Mouse (Mus musculus) testis, adult 2 months (tissue): Measurements from ENCODE around the gene Trp63. TPM values are rescaled to one million over a fixed set of nuclear protein-coding genes. Genes with fewer than 3 reads are reported as not detected.

Experiments
- H3K27ac ChIP-seq: fragments of 200-500 bp; 2 replicates; pipeline ENCODE4 v1.5.1; 2012; ENCODE audit warnings: low read depth, low read length; ENCODE audit not compliant: control insufficient read depth, insufficient read depth
- H3K27me3 ChIP-seq: fragments of 200-500 bp; 2 replicates; pipeline ENCODE4 v1.6.1; 2012; ENCODE audit warnings: mild to moderate bottlenecking, low read length, moderate library complexity; ENCODE audit not compliant: control insufficient read depth, insufficient read depth
- H3K36me3 ChIP-seq: fragments of 200-500 bp; 2 replicates; pipeline ENCODE4 v1.6.1; 2012; ENCODE audit warnings: mild to moderate bottlenecking, low read length; ENCODE audit not compliant: control insufficient read depth, insufficient read depth
- H3K4me1 ChIP-seq: fragments of 200-500 bp; 2 replicates; pipeline ENCODE4 v1.6.1; 2012; ENCODE audit warnings: low read length; ENCODE audit not compliant: control insufficient read depth, insufficient read depth
- H3K4me3 ChIP-seq: fragments of 200-500 bp; 2 replicates; pipeline ENCODE4 v1.5.1; 2012; ENCODE audit warnings: low read depth, mild to moderate bottlenecking, low read length, moderate library complexity, mixed read lengths; ENCODE audit not compliant: control insufficient read depth
- CTCF ChIP-seq: fragments of 200-500 bp; IDR thresholded peaks from 2 replicates; pipeline ENCODE4 v1.5.1; 2012; ENCODE audit warnings: low read depth, mild to moderate bottlenecking, inconsistent platforms, low read length, moderate library complexity; ENCODE audit not compliant: control insufficient read depth, insufficient read depth, insufficient replicate concordance
- POLR2A ChIP-seq: fragments of 200-500 bp; IDR thresholded peaks from 2 replicates; pipeline ENCODE4 v1.6.1; 2012; ENCODE audit warnings: low read depth, mild to moderate bottlenecking, inconsistent platforms, low read length, moderate library complexity; ENCODE audit not compliant: control insufficient read depth
- polyA plus RNA-seq: library from polyadenylated mRNA; depleted of rRNA; stranded (reverse); fragments of >200 nt; gene quantifications from 2 replicates; pipeline ENCODE4 v1.2.3, GENCODE M21; 2012

Trp63 gene
- polyA plus RNA-seq, 1 experiment: 0.78 TPM

DNA sequence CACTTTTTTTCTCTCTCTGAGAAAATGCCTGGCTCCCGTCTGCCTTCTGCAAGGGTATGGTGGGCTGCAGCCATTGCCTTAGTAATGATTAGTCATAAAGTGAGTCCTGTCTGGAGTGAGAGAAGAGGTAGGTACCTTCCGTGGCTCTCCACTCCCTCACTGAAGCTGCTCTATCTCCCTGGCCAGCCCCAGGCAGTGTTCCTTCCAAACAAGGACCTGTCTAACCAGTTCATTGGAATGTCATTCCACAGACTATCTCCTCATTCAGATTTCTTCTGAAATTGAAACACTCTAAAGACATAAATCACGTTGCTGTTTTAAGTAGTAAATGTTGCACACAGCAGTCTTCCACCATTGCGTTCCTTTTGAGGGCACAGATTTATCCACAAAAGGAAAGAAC, 96.4 kb downstream of the Trp63 start:
- Histone ChIP-seq H3K27me3 (no peaks in the 10 kb centered on the region), H3K4me3 (no peak overlapping the region), H3K36me3 (no peaks in the 10 kb centered on the region), H3K4me1 (no peaks in the 10 kb centered on the region; the same call in 1 of the 2 replicates), H3K27ac (no peak overlapping the region)
- no peak for TF ChIP-seq CTCF
- no peak for TF ChIP-seq POLR2A

DNA sequence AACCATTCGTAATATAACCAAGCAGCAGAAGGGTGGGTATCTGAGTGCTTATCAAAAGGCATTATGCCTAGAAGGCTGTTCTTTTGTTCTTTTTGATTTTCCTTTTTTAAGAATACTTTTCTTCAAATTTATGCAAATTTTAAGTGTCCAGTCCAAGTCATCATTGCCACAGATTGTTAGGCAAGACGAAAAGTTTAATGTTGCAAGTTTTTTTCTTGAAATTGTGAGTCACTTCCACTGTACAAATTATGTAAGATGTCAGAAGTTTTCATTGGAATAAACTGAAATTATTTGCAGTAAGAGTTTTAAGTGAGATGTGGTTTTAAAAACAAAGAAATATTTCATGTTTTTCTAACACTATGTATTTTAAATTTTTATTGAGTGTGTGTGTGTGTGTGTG, 100.7 kb downstream of the Trp63 start:
- no peaks in the 10 kb centered on the region for H3K27me3 ChIP-seq
- no peak overlapping the region for H3K27ac ChIP-seq
- TF ChIP-seq CTCF: no peak
- TF ChIP-seq POLR2A: no peak
- no peaks in the 10 kb centered on the region for H3K4me1 ChIP-seq
- no peak overlapping the region for H3K4me3 ChIP-seq
- H3K36me3 ChIP-seq: no peaks in the 10 kb centered on the region

DNA sequence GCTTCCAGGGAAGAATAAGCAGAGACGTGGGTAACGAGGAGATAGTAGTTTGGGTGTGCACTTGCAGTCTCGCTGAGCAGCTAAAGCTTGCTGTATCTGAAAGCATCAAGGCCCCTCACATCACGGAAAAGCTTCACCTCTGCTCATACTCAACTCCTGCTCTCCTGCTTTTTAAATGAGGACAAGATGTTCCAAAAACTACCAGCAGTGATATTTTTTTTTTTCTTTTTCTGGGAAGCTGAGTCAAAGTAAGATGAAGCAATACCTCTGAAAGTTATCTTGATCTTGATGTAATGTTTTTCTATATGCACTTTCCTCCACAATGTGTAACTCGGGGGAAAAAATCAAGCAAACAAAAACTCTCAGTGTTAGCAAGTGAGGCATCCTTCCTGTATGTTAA, 102.9 kb downstream of the Trp63 start:
- H3K36me3 ChIP-seq: no peaks in the 10 kb centered on the region
- H3K4me1 ChIP-seq: no peaks in the 10 kb centered on the region
- H3K4me3 ChIP-seq: no peak overlapping the region
- TF ChIP-seq CTCF: no peak
- TF ChIP-seq POLR2A: no peak
- no peaks in the 10 kb centered on the region for H3K27me3 ChIP-seq
- no peak overlapping the region for H3K27ac ChIP-seq

DNA sequence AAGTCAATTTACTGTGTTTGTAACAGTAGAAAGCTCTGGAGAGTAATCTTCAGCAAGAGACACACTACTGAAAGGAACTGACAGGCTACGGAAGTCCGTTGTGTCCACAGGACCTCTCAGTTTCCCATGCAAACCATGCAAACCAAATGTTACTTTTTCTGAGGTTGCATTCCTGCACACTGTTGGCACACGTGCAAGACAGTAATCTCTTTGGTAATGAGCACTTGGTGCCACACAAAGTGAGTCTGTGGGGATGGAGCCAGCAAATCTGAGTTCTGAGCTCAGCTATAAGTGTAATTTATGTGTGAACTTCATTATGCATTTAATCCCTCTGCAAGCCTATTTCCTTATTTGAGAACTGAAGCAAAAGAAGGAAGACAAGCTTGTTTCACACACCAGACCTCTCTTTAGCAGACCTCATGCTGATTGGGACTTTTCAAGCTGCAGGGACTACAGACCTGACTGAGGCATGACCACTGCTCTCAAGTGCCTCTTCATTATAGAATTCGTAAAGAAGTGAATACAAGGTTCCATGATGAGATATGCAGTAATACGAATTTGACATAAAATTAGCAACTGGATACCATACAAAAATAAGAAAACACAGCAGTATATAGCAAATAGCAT, 109.2 kb downstream of the Trp63 start:
- no peak overlapping the region for H3K4me3 ChIP-seq
- H3K27me3 ChIP-seq: no peaks in the 10 kb centered on the region
- H3K27ac ChIP-seq: no peak overlapping the region
- TF ChIP-seq POLR2A (no peak), CTCF (no peak)
- H3K36me3 ChIP-seq: no peaks in the 10 kb centered on the region
- no peaks in the 10 kb centered on the region for H3K4me1 ChIP-seq

DNA sequence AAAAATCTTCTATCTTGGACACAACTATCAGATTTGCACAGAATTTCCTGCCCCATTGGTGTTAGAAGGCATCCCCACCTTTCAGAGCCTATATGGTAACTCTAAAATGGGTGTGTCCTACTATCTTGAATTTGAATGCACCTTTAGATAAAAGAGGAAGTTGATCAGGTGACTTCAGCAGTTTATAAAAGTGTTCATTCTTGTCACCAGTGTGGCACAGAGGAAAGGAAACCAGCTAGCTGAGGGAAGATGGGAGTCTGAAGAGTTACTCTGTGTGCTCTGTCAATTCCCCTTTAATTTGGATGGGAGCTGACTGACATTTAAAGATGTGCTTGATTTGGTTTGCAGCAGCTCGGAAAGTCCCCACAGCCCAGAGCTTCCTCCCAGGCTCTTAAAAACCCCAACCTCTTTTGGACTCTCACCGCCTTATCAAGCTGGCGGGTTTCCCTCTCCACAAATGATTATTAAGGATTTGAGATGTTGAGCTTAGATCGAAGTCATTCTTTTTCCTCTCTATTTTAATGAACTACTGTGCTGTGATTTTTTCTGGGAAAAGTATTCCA, 114.2 kb downstream of the Trp63 start:
- H3K27me3 ChIP-seq: no peaks in the 10 kb centered on the region
- H3K27ac ChIP-seq: no peak overlapping the region
- no peaks in the 10 kb centered on the region for H3K4me1 ChIP-seq
- no peak overlapping the region for H3K4me3 ChIP-seq
- TF ChIP-seq CTCF: no peak
- no peak for TF ChIP-seq POLR2A
- H3K36me3 ChIP-seq: no peaks in the 10 kb centered on the region

DNA sequence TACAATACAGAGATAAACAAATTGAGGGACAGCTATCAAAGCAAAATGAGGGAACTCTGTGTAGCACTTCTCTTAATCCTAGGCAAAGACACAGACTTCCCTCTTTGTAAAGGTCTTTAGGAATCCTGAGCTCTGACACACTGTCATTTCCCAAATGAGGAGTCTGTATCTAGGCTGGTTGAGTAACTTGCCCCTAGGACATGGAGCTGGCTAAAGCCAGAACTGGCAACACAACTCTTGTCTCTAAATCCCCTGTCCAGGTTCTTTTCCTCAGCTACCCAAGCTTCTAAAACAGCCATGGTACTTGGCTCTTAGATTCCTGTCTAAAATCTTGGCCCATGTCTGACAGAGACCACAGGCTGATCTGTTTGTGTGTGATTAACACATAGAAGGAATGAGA, 116.1 kb downstream of the Trp63 start:
- no peaks in the 10 kb centered on the region for H3K4me1 ChIP-seq
- H3K36me3 ChIP-seq: no peaks in the 10 kb centered on the region
- H3K4me3 ChIP-seq: no peak overlapping the region
- no peak for TF ChIP-seq POLR2A
- no peak for TF ChIP-seq CTCF
- H3K27me3 ChIP-seq: no peaks in the 10 kb centered on the region
- H3K27ac ChIP-seq: no peak overlapping the region

DNA sequence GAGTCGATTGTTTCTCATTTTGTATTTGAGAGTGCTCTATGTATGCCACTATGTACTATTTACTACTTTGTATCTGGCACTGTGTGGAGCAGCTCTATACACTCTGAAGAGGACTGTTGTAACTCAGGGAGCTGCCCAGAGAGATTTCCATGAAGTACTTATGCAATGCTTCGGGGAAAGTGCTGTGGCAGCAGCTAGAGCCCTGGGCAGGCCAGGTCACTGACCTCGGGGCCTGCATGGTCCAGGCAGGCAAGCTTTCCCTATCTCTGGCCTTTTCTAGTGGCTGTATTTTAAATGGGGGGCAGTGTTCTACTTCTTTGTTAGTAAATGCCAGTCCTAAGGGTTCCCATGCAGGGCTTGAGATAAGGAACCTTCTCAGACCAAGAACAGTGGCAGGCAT, 121.4 kb downstream of the Trp63 start:
- no peaks in the 10 kb centered on the region for H3K4me1 ChIP-seq
- no peak for TF ChIP-seq POLR2A
- TF ChIP-seq CTCF: no peak
- no peaks in the 10 kb centered on the region for H3K27me3 ChIP-seq
- no peaks in the 10 kb centered on the region for H3K36me3 ChIP-seq
- H3K27ac ChIP-seq: no peak overlapping the region
- H3K4me3 ChIP-seq: no peak overlapping the region

DNA sequence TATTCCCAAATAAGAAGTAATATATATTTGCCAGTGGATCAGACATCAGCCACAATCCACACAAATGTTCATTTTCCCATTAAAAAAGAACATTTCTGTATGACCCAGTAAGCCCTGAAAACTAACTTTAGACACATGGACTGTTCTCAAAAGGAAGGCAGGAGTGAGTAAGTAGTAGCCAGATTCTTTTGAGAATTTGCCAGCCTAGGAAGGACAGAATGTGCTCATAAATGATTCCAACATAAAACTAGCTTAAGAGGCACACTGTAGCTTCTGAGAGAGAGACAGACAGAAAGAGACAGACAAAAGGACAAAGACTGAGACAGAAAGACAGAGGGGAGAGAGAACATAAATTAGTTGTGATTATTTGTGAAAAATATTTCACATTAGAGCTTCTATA, 123.6 kb downstream of the Trp63 start:
- Histone ChIP-seq H3K4me3 (no peak overlapping the region), H3K27me3 (no peaks in the 10 kb centered on the region), H3K4me1 (no peaks in the 10 kb centered on the region), H3K27ac (no peak overlapping the region), H3K36me3 (no peaks in the 10 kb centered on the region)
- TF ChIP-seq POLR2A: no peak
- no peak for TF ChIP-seq CTCF
